Mouse (Mus musculus) liver, adult 2 months (tissue): ENCODE measurements around the gene Ccl26. TPM values are rescaled to one million over a fixed set of nuclear protein-coding genes. Genes with fewer than 3 reads are reported as not detected.

Source experiments
- DNase-seq: peaks from one replicate; pipeline ENCODE4 v3.0.0-alpha.2; 2011; ENCODE audit warnings: low read depth, low spot score; ENCODE audit errors: extremely low read depth
- H3K27ac ChIP-seq: fragments of 200-500 bp; replicated peaks from 2 replicates; pipeline ENCODE4 v1.5.1; 2012; ENCODE audit warnings: low read depth, mild to moderate bottlenecking, control low read depth, inconsistent platforms, low read length; ENCODE audit not compliant: insufficient read depth
- H3K27me3 ChIP-seq: fragments of 200-500 bp; 2 replicates; pipeline ENCODE4 v1.6.1; 2012; ENCODE audit warnings: mild to moderate bottlenecking, moderate library complexity, low read length, inconsistent platforms; ENCODE audit not compliant: control insufficient read depth, insufficient read depth
- H3K36me3 ChIP-seq: fragments of 200-500 bp; 2 replicates; pipeline ENCODE4 v1.6.1; 2012; ENCODE audit warnings: low read length, inconsistent platforms; ENCODE audit not compliant: control insufficient read depth, insufficient read depth
- H3K4me1 ChIP-seq: fragments of 200-500 bp; 2 replicates; pipeline ENCODE4 v1.6.1; 2011; ENCODE audit warnings: low read length; ENCODE audit not compliant: control insufficient read depth, insufficient read depth
- H3K4me3 ChIP-seq: fragments of 200-500 bp; 2 replicates; pipeline ENCODE4 v1.5.1; 2011; ENCODE audit warnings: low read depth, mild to moderate bottlenecking, control low read depth, low read length, moderate library complexity; ENCODE audit not compliant: insufficient read depth
- H3K79me2 ChIP-seq: fragments of 200-500 bp; 2 replicates; pipeline ENCODE4 v1.6.1; 2012; ENCODE audit warnings: inconsistent platforms, mild to moderate bottlenecking, low read length, moderate library complexity; ENCODE audit not compliant: control insufficient read depth, insufficient read depth
- H3K9ac ChIP-seq: fragments of 200-500 bp; 2 replicates; pipeline ENCODE4 v1.6.1; 2012; ENCODE audit warnings: low read depth, mild to moderate bottlenecking, control low read depth, inconsistent platforms, low read length
- CTCF ChIP-seq: fragments of 200-500 bp; IDR thresholded peaks from 2 replicates; pipeline ENCODE4 v1.5.1; 2011; ENCODE audit warnings: low read depth, low read length, control low read depth
- POLR2A ChIP-seq: fragments of 200-500 bp; IDR thresholded peaks from 2 replicates; pipeline ENCODE4 v1.6.1; 2011; ENCODE audit warnings: low read length, control low read depth; ENCODE audit not compliant: insufficient read depth; ENCODE audit errors: extremely low read depth
- WGBS: fragments of 180-500 bp; shearing (Covaris S2); methylation state at CpG from one replicate; pipeline ENCODE4 v1.1.7; 2018; 5-methylcytosine and 5-hydroxymethylcytosine counted together
- polyA plus RNA-seq: library from polyadenylated mRNA; depleted of rRNA; stranded (reverse); fragments of >200 nt; gene quantifications from 2 replicates; pipeline ENCODE4 v1.2.3, GENCODE M21; 2012; rRNA removed
- total RNA-seq: library from RNA; depleted of rRNA; stranded (reverse); fragments of >200 nt; gene quantifications from 2 replicates; pipeline ENCODE4 v1.2.3, GENCODE M21; 2014; rRNA removed

Gene Ccl26
- total and polyA plus RNA-seq, 2 experiments: not detected

- Histone ChIP-seq H3K4me1 (no peaks in the 10 kb centered on the region), H3K27ac (no peak overlapping the region), H3K79me2 (no peaks in the 10 kb centered on the region), H3K9ac (no peak overlapping the region), H3K27me3 (0 out of 2 replicates have a peak, but pooled peaks cover 2% of the 10 kb centered on the region), H3K36me3 (no peaks in the 10 kb centered on the region), H3K4me3 (no peak overlapping the region)
- 57% methylated on average over 5 of the region's 5 CpGs for WGBS
- no peak for DNase-seq
- peak; percentile 19; the same call in 1 of the 2 replicates for TF ChIP-seq CTCF
- no peak for TF ChIP-seq POLR2A
Observed at GRCm38 (mm10) chr5:135511105-135511504, 52.3 kb downstream of the Ccl26 start.

Other genes with a start within 250 kb of the Ccl26 start
- not detected in 2 replicates for gene Fkbp6, start 213.5 kb downstream of the Ccl26 start, total RNA-seq
- not detected in 2 replicates for gene Fkbp6, start 213.5 kb downstream of the Ccl26 start, polyA plus RNA-seq
- gene Trim50, start 210.3 kb downstream of the Ccl26 start, total RNA-seq: not detected in 2 replicates
- gene Trim50, start 210.3 kb downstream of the Ccl26 start, polyA plus RNA-seq: not detected in 2 replicates
- 7.7 and 10.7 TPM in 2 replicates for gene Nsun5, start 193.6 kb downstream of the Ccl26 start, total RNA-seq
- gene Nsun5, start 193.6 kb downstream of the Ccl26 start, polyA plus RNA-seq: 16.4 and 23.7 TPM in 2 replicates
- gene Pom121, start 169.0 kb downstream of the Ccl26 start, total RNA-seq: 0.92 and 2.0 TPM in 2 replicates
- gene Pom121, start 169.0 kb downstream of the Ccl26 start, polyA plus RNA-seq: 5.7 and 6.0 TPM in 2 replicates
- gene Hip1, start 18.4 kb downstream of the Ccl26 start, total RNA-seq: 3.2 and 6.5 TPM in 2 replicates
- gene Hip1, start 18.4 kb downstream of the Ccl26 start, polyA plus RNA-seq: 2.2 and 3.1 TPM in 2 replicates
- gene Ccl24, start 9.5 kb upstream of the Ccl26 start, total RNA-seq: 3.7 and 8.2 TPM in 2 replicates
- gene Ccl24, start 9.5 kb upstream of the Ccl26 start, polyA plus RNA-seq: 1.8 and 5.3 TPM in 2 replicates
- 8.5 and 9.7 TPM in 2 replicates for gene Rhbdd2, start 69.0 kb upstream of the Ccl26 start, total RNA-seq
- gene Rhbdd2, start 69.0 kb upstream of the Ccl26 start, polyA plus RNA-seq: 17.0 and 20.9 TPM in 2 replicates
- gene Por, start 106.5 kb upstream of the Ccl26 start, total RNA-seq: 284 and 345 TPM in 2 replicates
- 211 and 254 TPM in 2 replicates for gene Por, start 106.5 kb upstream of the Ccl26 start, polyA plus RNA-seq
- gene Tmem120a, start 180.9 kb upstream of the Ccl26 start, total RNA-seq: 55.2 and 58.1 TPM in 2 replicates
- 52.9 and 76.6 TPM in 2 replicates for gene Tmem120a, start 180.9 kb upstream of the Ccl26 start, polyA plus RNA-seq
- 0.13 and 0.18 TPM in 2 replicates for gene Styxl1, start 214.8 kb upstream of the Ccl26 start, total RNA-seq
- gene Styxl1, start 214.8 kb upstream of the Ccl26 start, polyA plus RNA-seq: 0.22 and 0.23 TPM in 2 replicates
- 108 and 176 TPM in 2 replicates for gene Mdh2, start 214.9 kb upstream of the Ccl26 start, total RNA-seq
- gene Mdh2, start 214.9 kb upstream of the Ccl26 start, polyA plus RNA-seq: 361 and 418 TPM in 2 replicates
- gene Srrm3, start 243.3 kb upstream of the Ccl26 start, total RNA-seq: not detected in 2 replicates
- gene Srrm3, start 243.3 kb upstream of the Ccl26 start, polyA plus RNA-seq: not detected in 2 replicates